Mouse (Mus musculus): ENCODE data around the gene Cadm2.

Gene Cadm2

DNA sequence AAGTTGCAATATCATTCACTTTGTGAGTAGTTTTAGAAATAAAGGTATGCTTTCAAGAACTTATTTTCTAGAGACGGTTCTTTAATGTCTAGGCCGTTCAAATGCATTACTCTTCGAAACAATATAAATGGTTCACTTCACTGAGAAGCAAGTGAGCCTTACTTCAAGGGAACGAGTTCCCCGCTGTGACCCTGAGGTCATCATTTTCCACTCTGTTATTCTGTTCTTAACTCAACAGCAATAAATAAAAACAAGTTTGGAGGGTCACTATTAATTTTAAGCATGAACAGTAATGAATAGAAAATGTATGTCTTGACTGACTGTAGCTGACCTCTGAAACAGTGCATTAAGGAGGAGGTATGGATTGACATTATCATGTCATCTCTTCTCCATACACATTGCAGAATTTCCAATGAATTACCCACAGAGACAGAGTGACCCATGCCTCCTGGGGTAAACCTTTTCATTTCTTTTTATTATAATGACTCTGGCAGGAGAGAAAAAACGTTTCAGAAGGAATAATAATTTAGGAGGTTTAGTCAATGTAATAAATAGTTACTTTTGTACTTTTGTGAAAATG lies 458.4 kb downstream of the Cadm2 start:
- DNase-seq (ENCODE audit: low spot score in 2 of 2) = no peak

DNA sequence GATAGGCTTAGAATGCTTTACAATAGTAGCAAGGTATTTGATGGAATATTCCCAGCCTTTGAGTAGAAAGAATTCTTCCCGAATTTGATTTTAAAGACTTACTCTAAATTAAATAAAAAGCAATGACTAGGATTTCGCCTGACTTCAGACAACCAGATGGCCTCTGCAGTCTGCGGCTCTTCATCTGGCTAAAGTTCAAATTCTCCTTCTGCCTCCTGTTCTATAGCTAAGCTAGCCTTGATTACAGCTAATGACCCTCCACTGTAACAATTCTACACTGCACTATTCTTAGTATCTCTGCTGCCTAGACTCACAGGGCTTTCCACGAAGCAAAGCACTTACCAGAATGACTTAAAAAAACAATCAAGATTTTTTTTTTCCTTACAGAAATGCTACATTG lies 495.9 kb downstream of the Cadm2 start:
- no peak for DNase-seq (ENCODE audit: low spot score in 2 of 2)

DNA sequence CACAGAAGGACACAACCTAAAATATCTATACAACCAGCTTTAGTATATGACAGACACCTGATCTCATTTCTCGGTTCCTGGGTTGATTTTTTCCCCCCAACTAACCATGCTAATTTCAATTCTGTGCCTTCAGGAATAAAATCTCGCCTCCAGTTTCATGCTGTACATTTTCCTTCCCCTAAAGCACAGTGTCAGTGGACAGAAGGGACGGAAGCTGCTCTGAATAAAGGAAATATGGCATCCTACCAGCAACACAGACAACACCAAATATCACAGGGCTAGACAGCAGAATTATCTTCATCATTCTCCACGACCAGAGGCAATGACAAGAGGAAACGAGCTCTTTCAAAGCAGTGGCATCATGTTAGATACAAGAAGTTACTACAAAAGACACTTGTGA lies 498.2 kb downstream of the Cadm2 start:
- no peak for DNase-seq (ENCODE audit: low spot score in 2 of 2)

DNA sequence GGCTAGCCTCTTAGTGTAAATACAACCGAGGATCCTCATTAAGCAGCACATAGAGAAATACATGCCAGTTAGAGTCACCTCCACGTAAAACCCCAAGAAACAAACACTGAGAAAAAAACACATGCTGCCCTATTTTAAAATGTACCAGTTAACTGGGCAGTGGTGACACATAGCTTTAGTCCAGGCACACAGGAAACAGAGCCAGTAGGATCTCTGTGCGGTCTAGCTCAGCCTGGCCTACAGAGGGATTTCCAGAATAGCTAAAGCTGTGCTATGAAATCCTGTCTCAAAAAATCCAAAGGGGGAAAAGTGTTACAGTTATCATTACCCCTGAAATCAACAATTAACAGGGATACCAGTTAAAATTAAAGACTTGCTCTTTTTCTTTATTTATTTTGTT lies 498.9 kb downstream of the Cadm2 start:
- DNase-seq (ENCODE audit: low spot score in 2 of 2) = no peak

DNA sequence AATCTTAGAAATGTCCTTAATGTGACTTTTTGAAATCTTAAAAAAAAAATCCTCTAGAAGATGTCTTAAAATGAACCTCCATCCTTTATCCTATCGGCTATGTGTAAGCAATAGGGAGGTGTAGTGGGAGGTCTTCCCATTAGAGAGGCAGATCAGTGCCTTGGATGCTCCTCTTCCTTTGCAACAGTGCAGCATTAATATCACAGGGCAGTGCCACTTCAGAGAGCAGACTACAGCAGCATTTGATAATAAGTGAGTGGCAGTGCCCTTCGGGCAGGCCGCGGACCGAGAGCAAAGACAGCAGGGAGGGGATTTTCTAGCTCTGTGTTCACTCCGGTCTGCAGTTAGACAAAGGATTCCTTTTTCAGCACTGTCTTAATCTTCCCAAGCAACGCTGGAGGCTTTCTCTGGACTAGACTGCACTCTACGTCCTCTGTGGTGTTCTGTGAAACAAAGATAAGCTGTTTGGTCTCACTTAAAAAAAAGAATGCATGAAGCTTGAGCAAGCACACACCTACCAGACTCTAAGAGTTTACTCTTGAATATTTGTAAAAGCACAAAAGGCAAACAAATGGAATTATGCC lies 514.1 kb downstream of the Cadm2 start:
- no peak for DNase-seq (ENCODE audit: low spot score in 2 of 2)

DNA sequence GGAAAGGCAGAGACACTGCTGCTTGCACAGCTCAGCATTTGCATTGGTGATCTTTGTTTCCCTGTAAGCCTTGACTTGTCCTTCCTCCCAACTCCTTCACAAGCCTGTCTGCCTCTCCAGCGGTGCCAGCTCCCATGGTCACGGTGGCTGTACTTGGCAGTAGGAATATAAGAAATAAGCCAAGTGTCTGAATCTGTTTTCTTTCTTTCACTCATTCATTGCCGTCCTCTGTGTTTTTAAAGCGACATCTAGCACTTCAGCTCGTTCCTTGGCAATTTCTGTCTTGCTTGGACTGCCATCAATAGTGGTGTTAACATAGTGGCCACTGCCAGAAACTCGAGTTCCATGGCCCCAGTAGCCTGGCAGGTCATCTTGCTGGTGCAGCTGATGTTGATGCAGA lies 524.0 kb downstream of the Cadm2 start:
- DNase-seq (ENCODE audit: low spot score in 2 of 2) = peak in 1 of 2 experiments; percentile 5

DNA sequence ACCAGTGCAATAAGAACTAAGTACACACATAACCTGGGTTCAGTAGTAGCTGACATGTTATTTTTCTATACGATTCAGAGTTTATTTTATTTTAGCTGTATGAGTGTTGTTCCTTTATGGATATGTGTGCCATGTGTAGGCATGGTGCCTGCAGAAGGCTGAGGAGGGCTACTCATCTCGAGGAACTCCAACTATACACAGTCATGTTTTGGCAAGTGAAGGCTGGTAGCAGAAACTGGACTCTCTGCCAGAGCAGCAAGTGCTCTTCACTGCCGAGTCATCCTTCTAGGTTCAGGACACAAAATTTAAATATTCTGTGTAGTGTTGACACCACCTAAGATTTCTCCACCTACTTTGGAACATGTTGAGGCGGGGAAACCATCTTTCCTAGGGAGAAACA lies 524.8 kb downstream of the Cadm2 start:
- DNase-seq (ENCODE audit: low spot score in 2 of 2) = no peak

DNA sequence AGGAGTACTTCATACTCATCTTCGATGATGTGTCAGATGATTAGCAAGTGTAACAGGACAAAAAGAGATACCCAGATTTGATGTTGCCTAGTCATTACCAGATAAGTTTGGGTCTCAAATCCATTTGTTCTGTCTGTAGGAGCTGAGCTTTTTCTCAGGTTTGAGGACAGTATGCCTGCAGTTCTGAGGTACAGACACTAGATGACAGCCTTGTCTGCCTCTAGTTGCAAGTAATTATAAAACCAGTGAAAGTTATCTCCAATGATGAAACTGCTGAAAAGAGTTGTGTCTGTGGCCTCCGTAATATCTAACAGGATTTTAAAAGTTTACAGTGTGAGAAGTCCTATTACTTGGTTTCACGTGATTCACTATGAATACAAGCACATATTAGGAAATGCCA lies 531.0 kb downstream of the Cadm2 start:
- peak in 1 of 2 experiments; percentile 24 for DNase-seq (ENCODE audit: low spot score in 2 of 2)

DNA sequence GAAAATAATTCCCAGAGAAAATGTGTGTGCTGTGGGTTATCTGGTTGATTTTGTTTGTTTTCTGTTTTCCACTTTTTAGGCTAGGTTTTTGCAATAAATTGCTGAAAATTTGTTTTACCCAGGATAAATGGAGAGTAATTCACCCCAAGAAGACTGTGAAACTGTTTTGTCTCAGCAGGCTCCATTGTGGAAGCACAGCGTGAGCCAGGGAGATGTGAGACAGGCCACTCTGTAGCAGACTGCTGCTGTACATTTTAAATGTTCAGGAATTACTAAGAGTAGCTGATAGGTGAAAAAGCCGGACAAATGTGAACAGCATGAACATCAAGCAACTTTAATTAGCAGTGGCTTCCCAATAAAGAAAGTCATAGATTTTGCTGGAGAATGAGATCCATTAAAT lies 541.4 kb downstream of the Cadm2 start:
- no peak for DNase-seq (ENCODE audit: low spot score in 2 of 2)

DNA sequence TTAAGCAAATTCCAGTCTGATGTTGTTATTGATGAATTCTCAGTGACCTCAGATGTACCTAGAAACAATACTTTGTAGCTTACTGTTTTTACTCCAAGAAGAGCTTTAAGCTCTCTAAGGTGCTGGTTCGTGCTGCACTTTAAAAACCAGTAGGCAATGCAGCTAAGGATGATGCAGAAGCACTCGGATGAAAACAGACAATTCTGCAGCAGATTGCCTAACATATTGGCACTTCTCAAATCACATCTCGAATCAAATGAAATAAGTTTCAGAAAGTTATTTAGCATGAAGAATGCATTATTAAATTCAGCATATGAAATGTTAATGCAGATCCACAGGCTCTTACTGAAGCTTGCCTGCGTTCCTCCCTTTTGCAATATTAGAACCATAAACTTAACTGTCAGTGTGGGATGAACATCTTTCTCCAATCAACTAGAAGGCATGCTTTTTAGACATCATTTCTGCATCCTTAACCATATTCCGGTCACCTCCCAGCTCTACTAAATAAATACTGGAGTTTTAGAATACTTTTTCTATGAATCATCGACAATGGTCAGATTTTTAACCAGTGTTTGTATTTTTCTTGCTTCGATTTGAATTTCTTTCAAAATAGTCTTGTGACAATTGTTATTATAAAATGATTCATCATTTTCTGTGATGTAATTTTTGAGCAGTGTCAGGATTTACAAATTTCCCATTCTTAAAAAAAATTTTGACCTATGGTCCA lies 544.4 kb downstream of the Cadm2 start:
- DNase-seq (ENCODE audit: low spot score in 2 of 2) = no peak

DNA sequence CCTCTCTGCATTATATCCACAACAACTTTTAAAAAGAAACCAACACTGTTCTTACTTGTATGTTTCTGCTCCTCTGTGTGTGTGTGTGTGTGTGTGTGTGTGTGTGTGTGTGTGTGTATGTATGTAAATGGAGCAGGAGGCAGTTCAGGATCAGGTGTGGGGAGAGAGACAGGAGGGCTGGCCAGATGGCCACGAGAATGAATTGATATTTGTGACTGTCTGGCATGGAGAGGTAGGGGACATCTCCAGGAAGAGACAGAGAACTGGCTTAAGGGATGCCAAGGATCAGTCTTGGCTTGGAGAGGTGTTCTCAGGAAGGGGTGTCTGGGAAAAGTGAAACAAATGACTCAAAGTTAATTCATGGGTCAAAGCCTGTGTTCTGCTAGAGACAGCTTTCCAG lies 552.2 kb downstream of the Cadm2 start:
- no peak for DNase-seq (ENCODE audit: low spot score in 2 of 2)

DNA sequence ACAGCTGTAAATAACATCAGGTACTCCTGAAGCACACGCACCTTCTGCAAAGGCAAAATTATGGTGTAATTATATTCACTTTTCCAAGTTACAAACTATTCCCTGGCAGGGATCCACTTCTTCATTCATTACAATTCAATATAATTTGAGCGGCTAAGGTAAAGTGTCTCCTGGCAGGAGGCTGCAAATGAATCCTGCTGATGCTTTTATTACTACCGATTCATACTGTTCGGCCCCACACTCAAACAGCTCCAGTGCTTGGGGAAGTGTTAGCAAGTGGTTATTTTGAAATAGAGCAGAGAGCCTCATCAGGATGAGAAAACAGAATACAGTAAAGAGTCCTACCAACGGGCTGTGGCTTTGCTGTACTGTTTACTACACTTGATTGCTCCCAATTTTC lies 589.8 kb downstream of the Cadm2 start:
- no peak for DNase-seq (ENCODE audit: low spot score in 2 of 2)

DNA sequence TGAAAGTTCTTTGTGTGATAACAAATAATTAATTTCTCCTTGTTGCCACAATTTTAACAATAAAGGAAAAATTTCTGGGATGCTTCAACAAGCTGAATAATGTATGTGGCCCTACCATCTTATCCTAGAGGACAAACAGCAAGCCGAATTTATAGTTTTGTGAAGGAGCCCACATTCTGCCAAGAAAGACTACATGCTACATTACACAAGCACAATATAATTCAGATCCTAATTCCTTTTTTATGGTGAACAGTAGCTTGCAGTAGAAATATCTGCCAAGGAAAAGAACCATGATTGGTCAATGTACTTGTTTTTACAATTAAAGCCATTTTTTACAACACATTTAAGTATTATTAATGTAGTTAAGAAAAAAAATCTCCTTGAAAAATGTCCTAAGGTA lies 600.9 kb downstream of the Cadm2 start:
- DNase-seq (ENCODE audit: low spot score in 2 of 2) = no peak

DNA sequence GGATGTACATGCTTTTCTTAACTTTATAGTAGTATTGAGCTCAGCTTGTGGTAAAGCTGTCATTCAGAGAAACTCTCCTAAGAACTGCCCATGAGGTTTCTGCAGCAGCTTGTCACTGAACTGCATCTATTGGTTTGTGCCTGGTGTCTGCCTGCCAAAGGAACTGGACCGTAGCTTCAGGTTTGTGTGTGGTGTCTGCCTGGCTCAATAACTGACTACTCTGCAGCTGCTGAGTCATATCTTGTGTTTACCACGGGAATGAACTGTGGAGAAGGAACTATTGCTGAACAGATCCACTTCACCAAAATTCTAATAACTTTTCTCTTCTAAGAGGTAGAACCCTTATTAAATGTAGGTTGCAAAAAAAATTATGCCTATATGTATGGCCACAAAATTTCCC lies 603.0 kb downstream of the Cadm2 start:
- no peak for DNase-seq (ENCODE audit: low spot score in 2 of 2)

DNA sequence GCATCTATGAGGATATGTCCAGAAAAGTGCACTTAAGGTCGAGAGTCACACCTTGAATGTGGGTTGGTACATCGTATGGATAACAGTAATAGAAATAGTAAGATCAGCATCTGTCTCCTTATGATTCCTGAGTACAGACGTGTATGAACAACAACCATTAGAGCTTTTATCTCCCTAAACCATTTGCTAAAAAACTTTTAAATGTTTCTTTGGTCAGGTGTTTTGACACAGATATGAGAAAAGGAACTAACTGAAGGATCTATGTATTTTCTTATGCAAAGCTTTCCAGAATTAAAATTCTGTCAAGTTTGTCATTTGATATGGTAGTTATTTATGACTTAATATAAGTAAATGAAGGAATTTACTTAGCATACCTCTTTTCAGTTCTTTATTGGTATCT lies 617.5 kb downstream of the Cadm2 start:
- DNase-seq (ENCODE audit: low spot score in 2 of 2) = no peak

DNA sequence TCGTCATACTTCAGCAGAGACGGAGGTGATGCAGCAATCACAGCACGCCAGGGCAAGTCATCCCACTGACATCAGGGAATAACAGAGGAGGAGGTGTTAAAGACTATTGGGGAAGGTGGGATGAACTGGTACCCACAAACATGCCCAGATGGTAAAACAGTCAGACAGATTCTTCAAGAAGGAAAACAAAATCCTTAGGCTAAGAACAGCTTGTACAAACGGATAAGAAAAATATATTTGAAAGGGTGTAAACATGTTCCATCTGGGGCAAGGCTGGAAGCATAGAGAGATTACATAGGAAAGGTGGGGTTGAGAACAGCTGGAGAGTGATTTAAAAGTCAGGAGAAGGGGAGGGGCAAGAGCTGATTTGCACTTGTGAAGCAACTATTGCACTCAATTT lies 619.0 kb downstream of the Cadm2 start:
- DNase-seq (ENCODE audit: low spot score in 2 of 2) = no peak

DNA sequence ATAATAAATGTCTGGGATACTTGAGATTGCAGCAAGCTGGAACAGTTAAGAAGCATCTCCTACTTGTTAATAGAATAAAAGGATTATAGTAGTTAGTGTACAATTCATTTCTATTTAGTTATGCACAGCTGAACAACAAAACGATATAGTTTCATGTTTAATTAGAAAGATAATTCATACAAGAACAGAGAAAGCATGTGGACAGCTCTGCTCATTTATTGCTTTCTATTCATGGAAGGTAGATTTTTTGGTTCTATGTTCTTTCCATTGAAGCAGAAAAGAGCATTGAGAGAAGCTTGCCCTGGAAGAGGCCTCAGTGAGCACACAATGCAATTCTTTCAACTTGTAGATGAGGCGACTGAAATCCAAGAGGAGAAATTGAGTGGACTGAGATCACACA lies 623.2 kb downstream of the Cadm2 start:
- no peak for DNase-seq (ENCODE audit: low spot score in 2 of 2)

DNA sequence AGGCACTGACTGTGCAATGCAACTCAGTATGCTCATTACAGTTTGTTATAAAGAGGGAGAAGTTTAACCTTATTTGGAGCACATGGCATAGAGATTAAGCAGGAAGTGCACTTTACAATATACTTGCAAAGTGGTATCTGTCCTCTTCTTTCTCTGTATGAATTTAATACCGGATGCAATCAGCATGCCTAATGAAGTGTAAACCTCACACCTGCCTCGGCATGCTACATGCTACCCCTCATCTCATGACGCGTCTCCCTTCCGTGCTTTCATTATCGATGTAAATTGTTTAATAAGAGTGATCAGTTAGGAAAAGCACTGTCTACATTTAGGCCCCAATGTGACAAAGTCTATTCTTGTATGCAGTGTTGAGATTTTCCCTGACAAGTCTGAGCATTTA lies 633.0 kb downstream of the Cadm2 start:
- no peak for DNase-seq (ENCODE audit: low spot score in 2 of 2)

DNA sequence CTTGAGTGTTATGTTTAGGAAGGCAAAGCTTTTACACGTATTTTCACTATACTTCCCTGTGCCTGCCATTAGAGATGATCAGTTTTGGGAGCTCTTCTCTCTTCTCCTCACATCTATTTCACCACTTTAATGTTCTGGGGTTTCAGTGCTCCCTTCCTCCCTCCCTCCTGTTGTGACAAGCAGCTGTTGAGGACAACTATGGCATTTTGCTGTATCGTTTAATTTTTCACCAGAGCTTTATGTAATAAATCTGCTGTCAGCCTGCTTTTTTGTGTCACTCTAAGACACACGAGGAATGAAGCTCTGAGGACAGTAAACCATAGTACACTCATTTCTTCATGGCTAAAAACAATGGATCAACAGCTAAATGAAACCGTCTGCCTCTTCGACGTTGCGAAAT lies 633.8 kb downstream of the Cadm2 start:
- DNase-seq (ENCODE audit: low spot score in 2 of 2) = no peak

DNA sequence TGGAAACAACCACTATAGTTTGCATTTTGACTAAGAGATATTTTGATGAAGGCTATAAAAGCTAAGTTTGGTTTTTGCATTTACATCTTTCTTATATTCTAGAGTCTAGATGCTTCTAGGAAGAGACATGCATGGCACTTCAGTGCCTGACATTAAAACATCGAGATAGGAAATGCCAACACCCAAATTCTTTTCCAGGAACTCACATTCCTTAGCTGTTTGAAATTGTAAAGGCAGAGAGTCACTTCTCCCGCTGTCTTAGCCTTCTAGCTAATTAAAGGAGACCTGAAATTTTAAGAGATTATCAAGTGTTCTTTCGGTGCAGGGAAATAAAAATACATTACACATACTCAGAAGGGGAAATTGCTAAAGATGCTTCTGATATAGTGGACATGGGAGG lies 649.8 kb downstream of the Cadm2 start:
- no peak for DNase-seq (ENCODE audit: low spot score in 2 of 2)

DNA sequence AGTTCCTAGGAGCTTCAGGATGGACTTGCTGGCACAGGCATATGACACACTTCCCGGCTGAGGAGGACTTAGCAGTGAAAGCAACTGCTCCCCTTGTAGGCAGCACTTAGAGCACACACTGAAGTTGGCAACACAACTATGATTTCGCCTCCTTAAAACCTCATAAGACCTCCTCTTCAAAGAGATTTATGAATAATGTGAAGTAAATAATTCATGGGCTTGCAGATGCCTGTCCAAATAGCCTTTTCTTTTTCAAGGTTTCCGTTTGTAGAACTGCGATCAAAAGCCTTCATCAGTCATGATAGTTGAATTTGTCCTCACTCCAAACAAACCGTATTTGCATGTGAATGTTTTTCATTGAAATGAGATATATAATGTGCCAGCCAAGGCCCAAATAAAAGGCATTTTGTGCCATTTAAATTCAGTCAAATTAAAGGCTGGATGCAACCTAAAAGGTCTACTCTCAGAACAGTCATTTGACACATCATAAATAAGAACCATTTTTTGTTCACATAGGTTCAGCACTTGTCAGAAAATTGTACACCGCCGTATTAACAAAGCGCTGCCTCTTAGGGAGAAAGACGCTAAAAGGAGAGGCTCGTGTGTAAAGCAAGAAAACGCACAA lies 651.1 kb downstream of the Cadm2 start:
- no peak for DNase-seq (ENCODE audit: low spot score in 2 of 2)

DNA sequence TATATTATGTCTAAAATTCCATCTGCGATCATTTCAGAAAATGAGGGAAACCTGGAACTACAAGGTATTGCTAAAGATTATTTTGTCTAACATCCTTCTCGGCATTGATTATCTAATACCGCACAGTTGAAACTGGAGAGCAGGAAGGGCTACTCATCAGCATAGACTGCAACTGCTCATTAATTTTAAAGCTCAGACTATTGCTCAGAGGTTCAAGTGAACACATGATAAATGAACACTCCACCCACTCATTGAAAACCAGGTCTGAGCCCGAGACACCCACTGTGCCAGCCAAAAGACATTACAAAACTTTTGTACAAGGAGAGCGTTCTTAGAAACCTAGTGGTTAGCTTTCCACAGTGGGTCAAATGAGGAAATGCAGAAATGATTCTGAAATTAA lies 652.4 kb downstream of the Cadm2 start:
- DNase-seq (ENCODE audit: low spot score in 2 of 2) = no peak

DNA sequence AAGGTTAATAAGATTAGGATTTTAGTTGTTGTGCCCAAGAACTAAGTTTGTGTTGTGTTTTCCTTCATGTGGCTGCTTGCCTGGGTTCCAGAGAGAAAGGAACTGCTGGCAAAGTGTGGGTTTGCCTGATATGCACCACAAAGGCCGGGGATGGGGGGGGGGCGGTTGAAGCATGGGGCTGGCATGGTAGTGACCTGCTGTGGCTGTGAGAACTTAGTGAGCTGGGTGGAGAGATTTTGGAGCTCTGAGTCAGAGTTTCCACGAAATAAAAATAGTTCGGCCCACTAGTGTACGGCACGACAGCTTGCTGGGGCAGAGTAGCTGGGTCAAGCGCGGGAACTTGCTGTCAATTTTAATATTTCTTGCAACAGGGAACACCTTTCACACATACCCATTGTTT lies 653.0 kb downstream of the Cadm2 start:
- no peak for DNase-seq (ENCODE audit: low spot score in 2 of 2)

Data from cerebellum, postnatal 4 days (tissue).